Mouse (Mus musculus) R1 (cell line): Measurements from ENCODE around the gene Rnps1.

Source experiments
- DNase-seq: peaks from one replicate; pipeline ENCODE4 v3.0.0-alpha.2; 2018; ENCODE audit warnings: low read depth, low spot score

Rnps1 gene

DNA sequence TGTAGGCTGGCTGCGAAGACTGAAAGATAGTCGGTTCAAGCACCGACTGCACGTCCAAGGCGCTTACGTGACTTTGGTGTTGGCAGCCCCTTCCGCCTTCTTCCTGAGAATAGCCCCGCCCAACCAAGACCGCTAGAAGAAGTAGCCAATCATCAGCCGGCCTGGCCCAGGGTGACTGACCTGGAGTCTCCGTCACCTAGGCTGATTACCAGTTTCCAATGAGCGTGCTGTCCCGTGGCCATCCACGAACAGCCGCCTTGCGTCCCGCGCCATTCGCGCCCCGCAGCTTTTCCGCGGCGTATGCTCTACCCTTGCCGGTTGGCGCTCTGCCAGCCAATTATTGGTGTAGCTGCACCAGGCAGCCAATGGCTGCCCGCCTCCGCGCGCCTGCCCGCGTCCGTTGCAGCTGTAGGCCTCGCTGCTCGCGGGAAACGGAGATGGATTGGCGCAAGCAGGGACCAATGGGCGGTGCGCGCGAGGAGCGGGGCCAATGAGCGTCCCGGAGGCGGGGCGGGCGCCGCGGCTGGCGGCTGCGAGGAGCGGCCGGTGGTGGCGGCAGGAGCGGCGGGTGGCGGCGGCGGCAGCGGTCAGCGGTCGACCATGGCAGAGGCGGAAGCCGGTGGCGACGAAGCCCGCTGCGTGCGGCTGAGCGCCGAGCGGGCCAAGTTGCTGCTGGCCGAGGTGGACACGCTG, 55.7 kb downstream of the Rnps1 start, which contains the start of the genes E4f1 and Pgp:
TSS of gene E4f1 (minus strand) at position 404 of the 693 bp plus-strand sequence.
TSS of gene Pgp (plus strand) at position 483 of the 693 bp plus-strand sequence.
- peak; percentile 98 for DNase-seq

DNA sequence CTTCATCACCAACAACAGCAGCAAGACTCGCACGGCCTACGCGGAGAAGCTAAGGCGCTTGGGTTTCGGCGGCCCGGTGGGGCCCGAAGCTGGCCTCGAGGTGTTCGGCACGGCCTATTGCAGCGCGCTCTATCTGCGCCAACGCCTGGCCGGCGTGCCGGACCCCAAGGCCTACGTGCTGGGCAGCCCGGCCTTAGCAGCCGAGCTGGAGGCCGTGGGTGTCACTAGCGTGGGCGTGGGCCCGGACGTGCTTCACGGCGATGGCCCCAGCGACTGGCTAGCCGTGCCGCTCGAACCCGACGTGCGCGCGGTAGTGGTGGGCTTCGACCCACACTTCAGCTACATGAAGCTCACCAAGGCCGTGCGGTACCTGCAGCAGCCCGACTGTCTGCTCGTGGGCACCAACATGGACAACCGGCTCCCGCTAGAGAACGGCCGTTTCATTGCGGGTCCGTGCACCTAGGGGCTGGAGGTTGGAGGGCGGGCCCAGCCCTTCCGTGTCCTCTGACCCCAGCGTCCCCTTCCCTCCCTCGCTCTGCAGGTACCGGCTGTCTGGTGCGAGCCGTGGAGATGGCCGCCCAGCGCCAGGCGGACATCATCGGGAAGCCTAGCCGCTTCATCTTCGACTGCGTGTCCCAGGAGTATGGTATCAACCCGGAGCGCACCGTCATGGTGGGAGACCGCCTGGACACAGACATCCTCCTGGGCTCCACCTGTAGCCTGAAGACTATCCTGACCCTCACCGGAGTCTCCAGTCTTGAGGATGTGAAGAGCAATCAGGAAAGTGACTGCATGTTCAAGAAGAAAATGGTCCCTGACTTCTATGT, 56.5 kb downstream of the Rnps1 start:
- peak; percentile 36 for DNase-seq

DNA sequence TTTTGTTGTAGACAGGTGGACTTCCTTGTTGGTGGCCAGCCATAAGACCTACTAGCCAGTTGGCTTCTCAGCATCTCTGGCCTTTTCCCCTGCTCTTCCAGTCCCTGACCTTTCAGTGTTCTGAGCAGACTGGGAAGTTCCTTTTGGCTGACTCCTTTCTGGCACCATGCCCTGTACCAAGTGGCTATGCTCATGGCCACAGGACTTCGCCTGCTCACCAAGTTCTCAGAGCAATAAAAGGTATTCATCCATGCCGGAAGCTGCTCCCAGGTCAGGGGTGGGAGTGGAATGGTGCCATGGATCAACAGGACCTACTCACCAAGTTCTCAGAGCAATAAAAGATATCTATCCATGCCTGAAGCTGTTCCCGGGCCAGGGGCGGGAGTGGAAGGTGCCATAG, 58.1 kb downstream of the Rnps1 start:
- DNase-seq, result no peak

DNA sequence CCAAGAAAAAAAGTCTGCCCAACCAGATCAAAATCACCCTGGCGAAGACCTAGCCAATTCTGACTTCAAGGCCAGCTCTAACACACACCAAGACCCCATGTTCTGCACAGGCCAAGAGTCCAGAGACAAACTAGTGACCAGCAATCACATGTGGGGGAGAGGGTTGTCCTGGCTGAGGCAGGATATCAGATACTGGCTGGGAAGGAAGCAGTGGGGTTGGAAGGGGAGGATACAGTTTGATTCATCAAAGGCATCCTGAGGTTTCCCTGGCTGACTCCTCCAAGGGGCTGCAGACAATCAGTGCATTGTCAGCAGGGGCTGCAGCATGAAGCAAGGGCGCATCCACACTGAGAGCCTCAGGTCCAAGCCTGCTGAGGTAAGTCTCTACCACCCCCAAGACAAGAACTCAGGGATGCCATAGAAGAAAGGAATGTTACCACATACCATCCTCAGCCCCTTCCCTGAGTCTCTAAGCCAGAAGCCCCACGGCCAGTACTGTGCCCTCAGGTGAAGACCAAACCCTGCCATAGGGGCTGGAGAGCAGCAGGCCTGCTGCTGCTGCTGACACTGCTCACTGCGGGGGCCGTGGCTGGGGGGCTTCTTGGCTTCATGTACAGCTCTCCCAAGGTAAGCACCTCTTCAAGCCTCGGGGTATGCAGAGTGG, 59.4 kb downstream of the Rnps1 start, which contains the start of gene Bricd5:
TSS of gene Bricd5 (plus strand) at position 273 of the 664 bp plus-strand sequence.
- no peak for DNase-seq

DNA sequence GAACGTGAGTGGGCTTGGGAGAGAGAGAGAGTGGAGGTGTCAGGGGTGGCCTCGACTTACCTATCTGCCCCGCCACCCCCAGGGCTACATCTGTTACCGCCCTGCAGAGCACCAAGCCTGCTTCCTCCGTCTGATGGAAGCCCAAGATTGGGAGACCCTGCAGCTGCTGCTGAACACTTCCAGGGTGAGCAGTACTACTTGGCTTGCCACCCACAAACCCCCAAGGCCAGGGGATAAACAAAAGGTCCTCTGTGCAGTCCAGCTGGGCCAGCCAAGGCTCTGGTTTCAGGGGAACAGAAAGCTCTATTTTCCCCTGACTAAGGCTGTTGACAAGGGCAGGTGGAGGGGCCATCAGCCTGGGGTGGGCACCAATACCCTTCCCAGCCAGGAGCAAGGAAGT, 60.2 kb downstream of the Rnps1 start:
- no peak for DNase-seq
